Mouse (Mus musculus): ENCODE data around the gene Tmem123. TPM values are rescaled to one million over a fixed set of nuclear protein-coding genes. Genes with fewer than 3 reads are reported as not detected.

The Tmem123 gene
- total and polyA plus RNA-seq, 3 experiments, result 43.5 to 88.8 TPM; not detected in 1

DNA sequence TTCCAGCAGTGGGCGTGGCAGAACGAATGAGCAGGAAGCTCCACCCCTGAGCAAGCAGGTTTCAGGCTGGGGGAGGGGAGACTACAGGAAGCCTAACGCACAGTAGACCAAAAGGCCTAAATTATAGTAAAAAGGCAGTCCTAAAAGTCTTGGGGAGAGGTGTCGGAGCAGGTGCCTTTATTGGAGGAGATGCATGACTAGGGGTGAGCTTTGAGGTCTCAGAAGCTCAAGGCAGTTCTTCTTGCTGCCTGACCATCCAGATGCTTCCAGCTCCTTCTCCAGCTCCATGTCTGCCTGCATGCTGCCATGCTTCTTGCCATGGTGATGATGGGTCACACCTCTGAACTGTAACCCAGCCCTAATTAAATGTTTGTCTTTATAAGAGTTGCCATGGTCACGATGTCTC is 41.3 kb downstream of the Tmem123 start:
- H3K27ac ChIP-seq (ENCODE audit: control insufficient read depth, low read depth, low read length), result peak overlapping the region; percentile 50
- H3K4me3 ChIP-seq (ENCODE audit: control insufficient read depth in 1 of 2, insufficient read depth in 1 of 2, low read depth in 2 of 2, low read length in 2 of 2), result peak overlapping the region in 1 of 2 experiments; percentile 0; a peak in 1 of 4 replicates
- H3K4me1 ChIP-seq (ENCODE audit: control insufficient read depth in 1 of 2, insufficient read depth in 2 of 2, low read length in 2 of 2), result peaks cover 0 to 4% of the 10 kb centered on the region in 2 experiments; a peak in 1 of 4 replicates
- no peaks in the 10 kb centered on the region; a peak in 1 of 4 replicates for H3K36me3 ChIP-seq (ENCODE audit: control insufficient read depth in 1 of 2, insufficient read depth in 2 of 2, low read length in 2 of 2)
- no peaks in the 10 kb centered on the region for H3K9me3 ChIP-seq (replicated peaks; ENCODE audit: insufficient read depth, low read length)
- peak; percentile 81 for DNase-seq (ENCODE audit: low read depth, low spot score)
- H3K79me2 ChIP-seq (ENCODE audit: control insufficient read depth, insufficient read depth, low read length, poor library complexity), result 0 out of 2 replicates have a peak, but pooled peaks cover 1% of the 10 kb centered on the region
- H3K27me3 ChIP-seq (ENCODE audit: control insufficient read depth in 1 of 2, insufficient read depth in 2 of 2, low read length in 2 of 2), result no peaks in the 10 kb centered on the region
- H3K9ac ChIP-seq (ENCODE audit: control insufficient read depth, low read depth, low read length, poor library complexity, severe bottlenecking), result peak overlapping the region; percentile 21
- TF ChIP-seq TCF12 (IDR thresholded peaks at IDR 0.05; ENCODE audit: low read depth, low read length) (no peak), GATA1 (IDR thresholded peaks at IDR 0.05; ENCODE audit: low read depth, low read length) (no peak), TBP (IDR thresholded peaks at IDR 0.05; ENCODE audit: low read depth, low read length) (peak; percentile 35; the same call in 1 of the 2 replicates), MAX (IDR thresholded peaks at IDR 0.05; ENCODE audit: low read length) (peak; percentile 23; the same call in 1 of the 2 replicates)

DNA sequence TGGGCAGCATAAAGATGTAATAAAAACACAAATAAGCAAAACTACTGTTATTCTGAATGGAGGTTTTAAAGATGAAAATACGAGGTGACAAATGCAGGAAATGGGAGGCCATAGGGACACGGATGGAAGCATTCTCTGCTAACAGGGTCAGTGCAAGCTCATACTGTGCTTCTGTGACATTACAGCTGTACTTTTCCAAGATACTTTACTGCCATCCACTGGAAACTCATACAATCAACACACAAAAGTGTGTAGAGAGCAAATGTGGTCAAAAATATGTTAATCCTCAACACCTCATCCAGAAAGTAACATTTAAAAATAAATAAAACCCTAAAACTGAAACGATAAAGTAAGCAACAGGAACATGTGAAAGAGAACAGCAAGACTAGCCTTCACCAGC is 58.9 kb downstream of the Tmem123 start:
- Histone ChIP-seq H3K9me3 (replicated peaks; ENCODE audit: insufficient read depth, low read length) (no peaks in the 10 kb centered on the region), H3K4me3 (ENCODE audit: control insufficient read depth in 1 of 2, insufficient read depth in 1 of 2, low read depth in 2 of 2, low read length in 2 of 2) (no peak overlapping the region), H3K27ac (ENCODE audit: control insufficient read depth, low read depth, low read length) (no peak overlapping the region), H3K79me2 (ENCODE audit: control insufficient read depth, insufficient read depth, low read length, poor library complexity) (peaks cover 11% of the 10 kb centered on the region), H3K9ac (ENCODE audit: control insufficient read depth, low read depth, low read length, poor library complexity, severe bottlenecking) (no peak overlapping the region), H3K36me3 (ENCODE audit: control insufficient read depth in 1 of 2, insufficient read depth in 2 of 2, low read length in 2 of 2) (peaks cover 6 to 39% of the 10 kb centered on the region in 2 experiments), H3K27me3 (ENCODE audit: control insufficient read depth in 1 of 2, insufficient read depth in 2 of 2, low read length in 2 of 2) (no peaks in the 10 kb centered on the region), H3K4me1 (ENCODE audit: control insufficient read depth in 1 of 2, insufficient read depth in 2 of 2, low read length in 2 of 2) (peaks cover 0 to 6% of the 10 kb centered on the region in 2 experiments; a peak in 2 of 4 replicates)
- TF ChIP-seq ETS1 (IDR thresholded peaks at IDR 0.05; ENCODE audit: low read depth, low read length), result no peak
- TF ChIP-seq HCFC1 (IDR thresholded peaks at IDR 0.05; ENCODE audit: low read depth, low read length), result no peak
- TF ChIP-seq POLR2AphosphoS2 (IDR thresholded peaks at IDR 0.05; ENCODE audit: low read length), result no peak
- peak in 1 of 3 experiments; percentile 23; a peak in 2 of 6 replicates for TF ChIP-seq CTCF (IDR thresholded peaks at IDR 0.05 in 2 of 3, conservative IDR thresholded peaks at IDR 0.05 in 1 of 3; ENCODE audit: control insufficient read depth in 1 of 3, insufficient read depth in 1 of 3, low read depth in 2 of 3, low read length in 3 of 3, poor library complexity in 1 of 3, severe bottlenecking in 1 of 3)
- TF ChIP-seq RAD21 (IDR thresholded peaks at IDR 0.05; ENCODE audit: low read depth, low read length), result peak; percentile 36
- peak; percentile 26 for TF ChIP-seq SMC3 (IDR thresholded peaks at IDR 0.05; ENCODE audit: low read depth, low read length)
- no peak for DNase-seq (ENCODE audit: low read depth, low spot score)

- Histone ChIP-seq H3K79me2 (ENCODE audit: control insufficient read depth, insufficient read depth, low read length, poor library complexity) (peaks cover 25% of the 10 kb centered on the region), H3K9me3 (replicated peaks; ENCODE audit: insufficient read depth, low read length) (no peaks in the 10 kb centered on the region), H3K27me3 (ENCODE audit: control insufficient read depth in 1 of 2, insufficient read depth in 2 of 2, low read length in 2 of 2) (no peaks in the 10 kb centered on the region), H3K9ac (ENCODE audit: control insufficient read depth, low read depth, low read length, poor library complexity, severe bottlenecking) (no peak overlapping the region), H3K4me1 (ENCODE audit: control insufficient read depth in 1 of 2, insufficient read depth in 2 of 2, low read length in 2 of 2) (peaks cover 9 to 12% of the 10 kb centered on the region in 2 experiments), H3K27ac (ENCODE audit: control insufficient read depth, low read depth, low read length) (no peak overlapping the region), H3K4me3 (ENCODE audit: control insufficient read depth in 1 of 2, insufficient read depth in 1 of 2, low read depth in 2 of 2, low read length in 2 of 2) (no peak overlapping the region), H3K36me3 (ENCODE audit: control insufficient read depth in 1 of 2, insufficient read depth in 2 of 2, low read length in 2 of 2) (peaks cover 21 to 22% of the 10 kb centered on the region in 2 experiments)
- DNase-seq (ENCODE audit: low read depth, low spot score), result no peak
- TF ChIP-seq POLR2AphosphoS2 (IDR thresholded peaks at IDR 0.05; ENCODE audit: low read length) (no peak), SIN3A (IDR thresholded peaks at IDR 0.05; ENCODE audit: low read length) (no peak), USF1 (IDR thresholded peaks at IDR 0.05; ENCODE audit: low read depth, low read length) (no peak), RAD21 (IDR thresholded peaks at IDR 0.05; ENCODE audit: low read depth, low read length) (no peak), GABPA (IDR thresholded peaks at IDR 0.05; ENCODE audit: low read depth, low read length) (no peak), RCOR1 (IDR thresholded peaks at IDR 0.05; ENCODE audit: low read depth, low read length) (no peak), CTCF (IDR thresholded peaks at IDR 0.05 in 2 of 3, conservative IDR thresholded peaks at IDR 0.05 in 1 of 3; ENCODE audit: control insufficient read depth in 1 of 3, insufficient read depth in 1 of 3, low read depth in 2 of 3, low read length in 3 of 3, poor library complexity in 1 of 3, severe bottlenecking in 1 of 3) (no peak), ZKSCAN1 (IDR thresholded peaks at IDR 0.05; ENCODE audit: low read depth, low read length) (no peak), MAX (IDR thresholded peaks at IDR 0.05; ENCODE audit: low read length) (no peak), MYC (IDR thresholded peaks at IDR 0.05; ENCODE audit: low read depth, low read length) (no peak), TAL1 (IDR thresholded peaks at IDR 0.05; ENCODE audit: low read length) (no peak), ELF1 (IDR thresholded peaks at IDR 0.05; ENCODE audit: low read depth, low read length) (no peak), ZNF384 (IDR thresholded peaks at IDR 0.05; ENCODE audit: low read depth, low read length) (no peak), MEF2A (IDR thresholded peaks at IDR 0.05; ENCODE audit: extremely low read depth, insufficient replicate concordance, low read depth, low read length, poor library complexity, severe bottlenecking) (no peak), CHD1 (IDR thresholded peaks at IDR 0.05; ENCODE audit: low read depth, low read length) (no peak), TCF12 (IDR thresholded peaks at IDR 0.05; ENCODE audit: low read depth, low read length) (no peak), USF2 (IDR thresholded peaks at IDR 0.05; ENCODE audit: borderline replicate concordance in 1 of 2, insufficient read depth in 1 of 2, low read depth in 1 of 2, low read length in 2 of 2) (no peak), TBP (IDR thresholded peaks at IDR 0.05; ENCODE audit: low read depth, low read length) (no peak), ETS1 (IDR thresholded peaks at IDR 0.05; ENCODE audit: low read depth, low read length) (no peak)
Measured at GRCm38 (mm10) chr9:7824916-7825315, 61.1 kb downstream of the Tmem123 start.
